Mouse (Mus musculus): ENCODE data around the gene Kif2c.
"Not testable (repeated sequence)": the region's sequence is repeated elsewhere in the genome, so short reads cannot be mapped to it uniquely, and the experiment has no call there.

Gene Kif2c

DNA sequence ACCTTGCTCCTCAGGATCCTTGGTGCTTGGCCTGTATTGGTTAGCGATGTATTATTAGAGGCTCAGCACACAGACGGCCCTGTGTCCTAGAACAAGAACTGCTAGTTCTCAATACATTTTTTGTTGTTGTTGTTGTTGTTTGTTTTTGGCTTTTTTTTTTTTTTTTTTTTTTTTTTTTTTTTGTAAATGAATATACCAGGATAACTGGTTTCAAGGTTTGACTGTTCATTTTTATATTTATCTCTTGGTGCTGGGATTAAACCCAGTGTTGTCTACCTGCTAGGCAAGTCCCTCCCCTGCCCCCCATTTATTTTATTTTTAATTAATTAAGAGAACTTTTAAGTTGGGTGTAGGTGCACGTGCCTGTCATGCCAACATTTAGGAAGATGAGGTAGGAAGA, 6.5 kb upstream of the Kif2c start:
- no peak for DNase-seq (ENCODE audit: low spot score)

- DNase-seq (ENCODE audit: low spot score) = not testable (repeated sequence)
Observed at GRCm38 (mm10) chr4:117182759-117183096, 289 bp upstream of the Kif2c start.

GRCm38 (mm10) chr4:117169936-117170335, 12.5 kb downstream of the Kif2c start:
- DNase-seq (ENCODE audit: low spot score) = no peak

- no peak for DNase-seq (ENCODE audit: low spot score)
Observed at GRCm38 (mm10) chr4:117161183-117161582, 21.3 kb downstream of the Kif2c start.

DNA sequence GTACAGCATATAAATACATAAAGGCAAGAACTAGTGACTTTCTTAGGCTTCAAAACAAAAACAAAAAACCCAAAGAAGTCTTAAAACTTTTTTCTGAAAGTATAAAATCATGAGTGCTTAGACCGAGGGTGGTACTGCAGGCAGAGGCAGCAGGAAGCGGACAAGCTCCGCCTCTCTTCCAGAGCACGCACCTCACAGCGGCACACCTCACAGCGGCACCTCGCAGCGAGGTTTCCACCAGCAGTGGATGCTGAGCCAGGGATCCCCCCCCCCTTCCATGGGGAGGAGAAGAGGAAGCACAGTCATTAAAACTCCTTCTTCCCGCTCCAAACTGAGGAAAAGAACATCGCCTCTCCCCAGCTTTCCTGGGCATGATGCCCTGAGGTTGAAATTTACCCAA, 22.8 kb downstream of the Kif2c start:
- DNase-seq (ENCODE audit: low spot score) = no peak

DNA sequence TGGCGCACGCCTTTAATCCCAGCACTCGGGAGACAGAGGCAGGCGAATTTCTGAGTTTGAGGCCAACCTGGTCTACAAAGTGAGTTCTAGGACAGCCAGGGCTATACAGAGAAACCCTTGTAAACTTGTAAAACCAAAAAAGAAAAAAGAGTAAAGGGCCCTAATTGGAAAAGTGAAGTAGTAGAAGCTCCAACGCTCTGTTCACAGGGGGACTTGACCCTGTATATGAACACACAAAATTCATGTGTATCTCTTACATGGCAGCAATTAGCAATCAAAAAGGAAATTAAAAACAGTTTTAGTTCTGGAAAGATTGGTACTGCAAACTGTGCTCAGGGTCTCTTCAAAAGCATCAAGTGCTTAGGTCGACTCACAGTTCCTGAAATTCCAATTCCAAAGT, 26.1 kb downstream of the Kif2c start:
- no peak for DNase-seq (ENCODE audit: low spot score)

DNA sequence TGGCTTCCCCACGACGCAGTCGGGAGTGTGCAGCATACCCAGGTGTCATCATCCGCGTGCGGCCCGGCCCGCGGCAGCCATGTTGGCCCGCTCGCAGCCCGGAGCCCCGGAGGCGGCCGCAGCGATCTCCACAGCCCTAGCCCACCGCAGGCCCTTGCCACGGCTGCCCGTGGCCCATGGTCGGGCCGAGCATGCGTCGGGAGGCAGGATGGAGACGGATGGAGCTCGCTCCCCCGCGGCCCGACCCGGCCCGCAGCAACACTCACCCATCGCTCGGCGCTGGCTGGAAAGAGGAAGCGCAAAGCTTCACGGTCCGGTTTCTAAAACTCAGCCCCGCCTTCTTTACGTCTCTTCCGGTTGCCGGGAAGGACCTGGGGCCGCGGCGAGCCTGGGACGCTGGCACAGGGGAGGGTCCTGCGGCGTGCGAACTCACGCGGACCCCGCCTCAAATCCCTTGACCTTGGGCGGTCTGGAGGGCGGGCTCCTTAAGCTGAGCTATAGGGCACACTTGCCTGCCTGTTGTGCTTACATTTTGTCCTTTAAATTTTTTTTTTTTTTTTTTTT, 26.6 kb downstream of the Kif2c start, which contains the start of gene Rps8:
Gene Rps8, minus strand, starts transcription at position 452 of the 564 bp plus-strand sequence.
- DNase-seq (ENCODE audit: low spot score) = peak; percentile 87

DNA sequence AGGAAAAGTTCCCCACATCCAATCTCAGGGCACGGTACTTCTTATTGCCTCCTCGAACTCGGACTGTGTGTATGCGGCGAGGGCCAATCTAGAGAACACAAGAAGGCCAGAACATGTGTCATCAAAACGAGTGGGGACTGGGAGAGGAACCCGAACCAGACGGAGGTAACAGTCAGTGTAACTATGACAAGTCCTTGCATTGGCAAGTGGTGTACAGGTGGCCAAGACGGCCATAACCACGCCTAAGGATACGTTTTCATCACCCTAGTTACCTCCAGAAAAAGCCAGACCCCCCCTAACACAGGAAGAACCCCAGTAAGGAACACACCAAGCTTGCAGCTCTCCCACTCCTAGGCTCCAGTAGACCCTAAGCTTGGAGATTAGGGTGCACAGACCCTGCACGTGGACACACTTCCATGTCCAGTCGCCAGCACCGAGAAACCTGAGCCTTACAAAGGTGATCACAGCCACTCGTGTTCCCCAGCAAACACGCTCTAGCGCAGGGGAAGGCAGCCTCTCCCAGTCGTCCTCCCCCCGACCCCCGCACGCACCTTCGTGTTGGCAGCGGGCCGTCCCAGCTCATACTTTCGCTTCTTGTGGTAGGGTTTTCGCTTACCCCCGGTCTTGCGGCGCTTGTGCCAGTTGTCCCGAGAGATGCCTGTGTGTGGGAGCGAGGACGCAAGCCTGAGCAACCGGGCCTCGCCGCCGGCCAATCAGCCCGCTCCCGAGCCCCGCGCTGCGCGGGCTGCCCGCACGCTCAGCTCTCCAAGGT, 27.2 kb downstream of the Kif2c start:
- DNase-seq (ENCODE audit: low spot score) = no peak

DNA sequence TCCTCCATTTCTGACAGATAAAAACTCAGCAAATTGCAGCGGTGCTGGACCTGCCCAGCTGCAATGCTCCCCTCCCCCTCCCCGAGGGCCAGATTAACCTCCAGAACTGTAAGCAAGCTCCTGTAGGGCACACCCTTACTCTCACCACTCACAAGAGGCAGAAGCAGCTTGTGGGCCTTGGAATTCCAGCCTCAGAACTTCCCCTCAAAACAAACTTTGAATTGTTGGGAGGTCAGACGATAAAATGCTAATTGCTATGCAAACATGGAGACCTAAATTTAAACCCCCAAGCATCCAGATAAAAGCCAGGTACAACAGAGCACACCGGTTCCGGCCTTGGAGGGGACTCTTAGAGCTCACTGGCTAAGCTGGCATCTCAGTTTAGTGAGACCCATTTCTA, 29.7 kb downstream of the Kif2c start:
- DNase-seq (ENCODE audit: low spot score) = no peak

GRCm38 (mm10) chr4:117151416-117151815, 31.0 kb downstream of the Kif2c start:
- no peak for DNase-seq (ENCODE audit: low spot score)

- DNase-seq (ENCODE audit: low spot score) = no peak
Observed at GRCm38 (mm10) chr4:117150212-117150733, 32.2 kb downstream of the Kif2c start.

DNA sequence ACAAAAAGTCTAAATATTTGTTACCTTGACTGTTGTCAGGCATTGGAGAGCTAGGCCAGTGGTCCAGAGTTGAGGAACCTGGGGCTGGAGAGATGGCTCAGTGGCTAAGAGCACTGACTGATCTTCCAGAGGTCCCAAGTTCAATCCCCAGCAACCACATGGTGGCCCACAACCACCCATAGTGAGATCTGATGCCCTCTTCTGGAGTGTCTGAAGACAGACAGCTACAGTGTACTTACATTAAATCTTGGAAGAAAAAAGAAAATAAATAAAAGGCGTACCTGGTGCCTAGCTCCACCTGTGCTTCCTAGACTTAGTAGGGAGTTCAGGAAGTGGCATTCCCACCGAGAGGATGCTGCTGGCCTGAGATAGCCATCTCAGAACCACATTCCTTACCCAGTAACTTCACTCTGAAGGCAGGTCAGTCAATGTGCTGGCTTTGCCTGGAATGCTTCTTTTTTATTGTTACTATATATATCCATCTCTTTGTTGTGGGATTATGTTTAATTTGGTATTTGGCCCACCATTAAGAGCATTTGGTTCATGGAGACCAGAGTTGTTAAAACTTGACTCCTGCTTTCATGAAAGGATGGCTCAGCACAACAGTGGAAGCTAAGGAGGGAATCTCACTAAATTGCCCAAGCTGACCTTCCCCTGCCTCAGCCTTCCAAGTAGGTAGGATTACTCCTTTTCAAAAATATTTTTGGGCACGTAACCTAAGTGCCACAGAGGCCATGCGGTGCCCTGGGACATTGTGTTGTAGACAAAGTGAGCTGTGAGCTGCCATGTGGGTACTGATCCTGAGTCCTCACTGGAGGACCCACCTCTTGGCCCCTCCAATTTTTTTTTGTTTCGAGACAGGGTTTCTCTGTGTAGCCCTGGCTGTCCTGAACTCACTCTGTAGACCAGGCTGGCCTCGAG, 32.9 kb downstream of the Kif2c start:
- DNase-seq (ENCODE audit: low spot score) = no peak

- DNase-seq (ENCODE audit: low spot score) = no peak
Observed at GRCm38 (mm10) chr4:117148815-117149214, 33.6 kb downstream of the Kif2c start.

GRCm38 (mm10) chr4:117148047-117148713, 34.3 kb downstream of the Kif2c start:
- DNase-seq (ENCODE audit: low spot score) = no peak

DNA sequence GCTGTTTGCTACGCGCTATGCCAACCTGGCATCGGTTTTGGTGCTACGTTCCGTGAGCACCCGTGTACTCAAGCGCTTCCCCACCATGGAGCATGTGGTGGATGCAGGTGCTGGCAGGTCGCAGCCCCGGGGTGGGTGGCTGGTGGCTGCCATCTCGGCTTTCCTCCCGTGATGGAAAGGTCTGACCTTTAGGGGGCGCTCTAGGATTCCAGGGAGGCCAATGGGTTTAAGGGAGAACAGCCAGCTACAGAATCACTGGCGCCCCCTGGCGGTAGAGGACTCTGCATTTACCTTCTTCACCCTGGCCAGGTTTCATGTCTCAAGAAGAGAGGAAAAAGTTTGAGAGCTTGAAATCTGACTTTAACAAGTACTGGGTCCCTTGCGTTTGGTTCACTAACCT, 36.3 kb downstream of the Kif2c start:
- peak; percentile 90 for DNase-seq (ENCODE audit: low spot score)

GRCm38 (mm10) chr4:117145248-117145647, 37.2 kb downstream of the Kif2c start:
- no peak for DNase-seq (ENCODE audit: low spot score)

GRCm38 (mm10) chr4:117143023-117143422, 39.4 kb downstream of the Kif2c start:
- DNase-seq (ENCODE audit: low spot score) = no peak

DNA sequence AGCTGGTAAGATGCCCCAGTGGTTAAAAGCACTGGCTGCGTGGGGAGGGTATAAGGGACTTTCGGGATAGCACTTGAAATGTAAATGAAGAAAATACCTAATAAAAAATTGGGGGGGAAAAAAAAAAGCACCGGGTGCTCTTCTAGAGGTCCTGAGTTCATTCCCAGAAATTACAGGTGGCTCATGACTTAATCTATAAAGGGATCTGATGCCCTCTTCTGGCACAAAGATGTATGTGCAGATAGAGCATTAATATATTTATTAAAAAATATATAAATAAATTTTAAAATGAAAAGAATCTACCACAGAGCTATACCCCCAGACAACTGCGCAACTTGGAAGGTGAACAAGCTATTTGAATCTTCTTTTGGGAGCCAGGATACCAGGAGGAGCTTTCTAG, 41.8 kb downstream of the Kif2c start:
- DNase-seq (ENCODE audit: low spot score) = no peak

- DNase-seq (ENCODE audit: low spot score) = no peak
Observed at GRCm38 (mm10) chr4:117139217-117139612, 43.2 kb downstream of the Kif2c start.

- DNase-seq (ENCODE audit: low spot score) = no peak
Observed at GRCm38 (mm10) chr4:117138295-117139216, 43.9 kb downstream of the Kif2c start.

GRCm38 (mm10) chr4:117136034-117136433, 46.4 kb downstream of the Kif2c start:
- no peak for DNase-seq (ENCODE audit: low spot score)

Data from layer of hippocampus, adult 11-12 months (tissue).